Mouse (Mus musculus) lung, embryonic 15.5 days (tissue): ENCODE results near the gene Chchd3. TPM values are rescaled to one million over a fixed set of nuclear protein-coding genes. Genes with fewer than 3 reads are reported as not detected.

ENCODE experiments used
- ATAC-seq: fragments of 200-750 bp; cut with Nextera tagmentation; 2 replicates; pipeline ENCODE4 v1.8.0; 2017; ENCODE audit warnings: moderate number of reproducible peaks, borderline replicate concordance; ENCODE audit not compliant: low FRiP score, low TSS enrichment; ENCODE audit errors: extremely low read depth
- H3K27ac ChIP-seq: fragments of 300-500 bp; sonication (generic); 2 replicates; pipeline ENCODE4 v1.5.1; 2015; ENCODE audit warnings: moderate library complexity, mild to moderate bottlenecking, inconsistent platforms
- H3K27me3 ChIP-seq: fragments of 300-500 bp; sonication (generic); 2 replicates; pipeline ENCODE4 v1.6.1; 2015; ENCODE audit warnings: inconsistent platforms
- H3K36me3 ChIP-seq: fragments of 300-500 bp; sonication (generic); 2 replicates; pipeline ENCODE4 v1.6.1; 2015; ENCODE audit warnings: inconsistent platforms
- H3K4me1 ChIP-seq: fragments of 300-500 bp; sonication (generic); 2 replicates; pipeline ENCODE4 v1.6.1; 2015; ENCODE audit warnings: inconsistent platforms
- H3K4me2 ChIP-seq: fragments of 300-500 bp; sonication (generic); 2 replicates; pipeline ENCODE4 v1.6.1; 2015; ENCODE audit warnings: inconsistent platforms, mild to moderate bottlenecking, moderate library complexity
- H3K4me3 ChIP-seq: fragments of 300-500 bp; sonication (generic); 2 replicates; pipeline ENCODE4 v1.5.1; 2015; ENCODE audit warnings: mild to moderate bottlenecking, inconsistent platforms
- H3K9ac ChIP-seq: fragments of 300-500 bp; sonication (generic); 2 replicates; pipeline ENCODE4 v1.6.1; 2015; ENCODE audit warnings: inconsistent platforms
- H3K9me3 ChIP-seq: fragments of 300-500 bp; sonication (generic); 2 replicates; pipeline ENCODE4 v1.6.1; 2016; ENCODE audit warnings: inconsistent platforms
- WGBS: fragments of 180-500 bp; shearing (Covaris S2); methylation state at CpG from one replicate; pipeline ENCODE4 v1.1.7; 2015; 5-methylcytosine and 5-hydroxymethylcytosine counted together
- polyA plus RNA-seq: library from polyadenylated mRNA; unstranded; fragments of >200 nt; fragmentation: Nextera tagmentation; extraction: Ambion mirVana; gene quantifications from 2 replicates; pipeline ENCODE4 v1.2.1, GENCODE M21; 2015

The Chchd3 gene
- polyA plus RNA-seq = 101 and 103 TPM in 2 replicates

- Histone ChIP-seq H3K27ac (no peak within 1 kb of the TSS), H3K9me3 (no peaks in the 10 kb centered on the region), H3K36me3 (no peaks in the 10 kb centered on the region; the same call in 1 of the 2 replicates), H3K4me3 (peak within 1 kb of the TSS; percentile 94), H3K4me2 (peak within 1 kb of the TSS; percentile 74), H3K9ac (peak within 1 kb of the TSS; percentile 87), H3K4me1 (peaks cover 5% of the 10 kb centered on the region), H3K27me3 (no peaks in the 10 kb centered on the region)
- under 1% methylated on average over 50 of the region's 50 CpGs for WGBS
- peak; percentile 100 for ATAC-seq
Observed at GRCm38 (mm10) chr6:33059735-33060576, at the start of gene Chchd3. Gene Chchd3, minus strand, starts transcription at chr6:33060260.

- whole genome bisulfite sequencing = 69% methylated on average over 6 of the region's 6 CpGs
- Histone ChIP-seq H3K27me3 (no peaks in the 10 kb centered on the region), H3K4me2 (no peak overlapping the region), H3K27ac (no peak overlapping the region), H3K9ac (no peak overlapping the region), H3K9me3 (no peaks in the 10 kb centered on the region), H3K4me1 (no peaks in the 10 kb centered on the region), H3K36me3 (no peaks in the 10 kb centered on the region), H3K4me3 (no peak overlapping the region)
- ATAC-seq = no peak
Observed at GRCm38 (mm10) chr6:33104661-33105060, 44.6 kb upstream of the Chchd3 start.

DNA sequence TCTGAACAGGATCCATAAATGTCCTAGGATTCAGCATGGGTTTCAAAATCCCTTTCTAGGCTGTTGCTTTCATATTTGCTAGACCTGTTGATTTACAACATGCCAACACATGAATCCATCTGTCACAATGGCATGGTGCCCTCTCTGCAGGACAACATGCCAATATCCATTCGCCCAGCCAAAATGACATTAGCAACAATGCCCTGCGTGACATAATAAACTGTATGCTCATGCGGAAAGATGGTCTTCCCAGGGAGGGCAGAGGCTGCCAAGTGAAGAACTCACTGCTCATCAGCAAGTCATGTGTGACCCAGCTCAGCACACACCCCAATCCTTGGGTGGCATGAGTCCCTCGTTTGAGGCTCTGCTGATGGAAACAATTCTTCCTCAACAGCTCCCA lies 38.8 kb upstream of the Chchd3 start:
- no peak overlapping the region for H3K27ac ChIP-seq
- no peak overlapping the region for H3K4me2 ChIP-seq
- H3K9me3 ChIP-seq = no peaks in the 10 kb centered on the region
- no peaks in the 10 kb centered on the region for H3K4me1 ChIP-seq
- no peak overlapping the region for H3K9ac ChIP-seq
- no peaks in the 10 kb centered on the region for H3K27me3 ChIP-seq
- no peak overlapping the region for H3K4me3 ChIP-seq
- no peaks in the 10 kb centered on the region for H3K36me3 ChIP-seq
- no peak for ATAC-seq
- 76% methylated on average over 4 of the region's 4 CpGs for WGBS

DNA sequence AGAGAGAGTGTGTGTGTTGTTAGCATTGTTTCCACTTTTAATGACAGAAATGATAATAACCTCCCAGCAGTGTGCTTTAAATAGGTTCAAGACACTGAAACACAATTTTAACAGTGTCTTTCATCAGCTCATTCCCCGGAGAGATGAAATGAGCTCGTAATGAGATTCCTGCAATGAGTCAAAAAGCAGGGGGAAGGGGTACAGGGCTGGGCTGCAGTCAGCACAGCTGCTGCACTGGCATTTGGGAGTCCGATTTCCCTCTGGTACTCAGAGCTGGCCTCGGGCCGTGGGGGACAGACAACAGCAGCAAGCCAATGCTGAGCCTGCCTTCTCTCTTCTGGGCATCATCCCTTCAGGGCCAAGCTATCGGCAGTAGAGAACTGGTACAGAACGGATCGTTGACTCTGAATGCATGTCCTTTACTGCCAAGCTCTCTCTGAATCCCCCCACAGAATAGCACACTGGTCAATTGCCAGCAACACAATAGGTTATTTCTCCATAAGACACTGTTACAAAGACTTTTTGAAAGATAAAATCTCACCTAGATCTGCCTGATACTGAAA lies 34.7 kb upstream of the Chchd3 start:
- 80% methylated on average over 8 of the region's 8 CpGs for WGBS
- Histone ChIP-seq H3K9me3 (no peaks in the 10 kb centered on the region), H3K27me3 (no peaks in the 10 kb centered on the region), H3K4me2 (no peak overlapping the region), H3K36me3 (no peaks in the 10 kb centered on the region), H3K4me3 (no peak overlapping the region), H3K4me1 (no peaks in the 10 kb centered on the region), H3K9ac (no peak overlapping the region), H3K27ac (no peak overlapping the region)
- ATAC-seq = no peak

DNA sequence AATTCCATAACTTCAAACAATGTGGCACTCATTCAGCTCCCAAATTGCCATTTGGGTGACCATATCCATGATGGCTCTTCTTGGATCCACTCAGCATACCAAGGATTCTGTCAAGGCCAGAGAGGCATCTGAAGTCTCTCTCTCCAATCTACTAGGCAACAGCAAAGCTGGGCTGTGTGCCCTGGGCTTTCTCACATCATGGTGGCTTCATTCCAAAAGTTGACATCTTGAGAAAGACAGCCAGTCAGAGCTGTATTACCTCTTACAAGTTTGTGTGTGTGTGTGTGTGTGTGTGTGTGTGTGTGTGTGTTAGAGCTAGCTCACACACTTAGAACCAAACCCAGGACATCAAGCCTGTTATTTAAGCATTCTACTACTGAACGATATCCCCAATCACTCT lies 20.1 kb upstream of the Chchd3 start:
- Histone ChIP-seq H3K36me3 (no peaks in the 10 kb centered on the region), H3K4me2 (no peak overlapping the region), H3K4me1 (no peaks in the 10 kb centered on the region), H3K4me3 (no peak overlapping the region), H3K27me3 (no peaks in the 10 kb centered on the region), H3K9me3 (no peaks in the 10 kb centered on the region), H3K27ac (no peak overlapping the region), H3K9ac (no peak overlapping the region)
- ATAC-seq = no peak
- 71% methylated on average over 1 of the region's 1 CpGs for WGBS

- Histone ChIP-seq H3K36me3 (no peaks in the 10 kb centered on the region), H3K27ac (no peak overlapping the region), H3K4me2 (no peak overlapping the region), H3K9me3 (no peaks in the 10 kb centered on the region), H3K4me1 (no peaks in the 10 kb centered on the region), H3K4me3 (no peak overlapping the region), H3K9ac (no peak overlapping the region), H3K27me3 (no peaks in the 10 kb centered on the region)
- no peak for ATAC-seq
- WGBS = 51% methylated on average over 19 of the region's 19 CpGs
Observed at GRCm38 (mm10) chr6:33078260-33078936, 18.3 kb upstream of the Chchd3 start.

- no peaks in the 10 kb centered on the region for H3K36me3 ChIP-seq
- no peak overlapping the region for H3K4me2 ChIP-seq
- H3K27me3 ChIP-seq = no peaks in the 10 kb centered on the region
- 63% methylated on average over 4 of the region's 4 CpGs for WGBS
- H3K9me3 ChIP-seq = no peaks in the 10 kb centered on the region
- H3K4me3 ChIP-seq = no peak overlapping the region
- no peak overlapping the region for H3K9ac ChIP-seq
- H3K27ac ChIP-seq = no peak overlapping the region
- H3K4me1 ChIP-seq = no peaks in the 10 kb centered on the region
- no peak for ATAC-seq
Observed at GRCm38 (mm10) chr6:33066462-33066861, 6.4 kb upstream of the Chchd3 start.

GRCm38 (mm10) chr6:33059276-33059675 lies 784 bp downstream of the Chchd3 start:
- no peak overlapping the region for H3K27ac ChIP-seq
- peaks cover 4% of the 10 kb centered on the region; the same call in 1 of the 2 replicates for H3K36me3 ChIP-seq
- WGBS = 35% methylated on average over 7 of the region's 7 CpGs
- H3K9me3 ChIP-seq = no peaks in the 10 kb centered on the region
- no peaks in the 10 kb centered on the region for H3K27me3 ChIP-seq
- peaks cover 5% of the 10 kb centered on the region for H3K4me1 ChIP-seq
- peak overlapping the region; percentile 87 for H3K9ac ChIP-seq
- ATAC-seq = no peak
- peak overlapping the region; percentile 74 for H3K4me2 ChIP-seq
- peak overlapping the region; percentile 94 for H3K4me3 ChIP-seq

DNA sequence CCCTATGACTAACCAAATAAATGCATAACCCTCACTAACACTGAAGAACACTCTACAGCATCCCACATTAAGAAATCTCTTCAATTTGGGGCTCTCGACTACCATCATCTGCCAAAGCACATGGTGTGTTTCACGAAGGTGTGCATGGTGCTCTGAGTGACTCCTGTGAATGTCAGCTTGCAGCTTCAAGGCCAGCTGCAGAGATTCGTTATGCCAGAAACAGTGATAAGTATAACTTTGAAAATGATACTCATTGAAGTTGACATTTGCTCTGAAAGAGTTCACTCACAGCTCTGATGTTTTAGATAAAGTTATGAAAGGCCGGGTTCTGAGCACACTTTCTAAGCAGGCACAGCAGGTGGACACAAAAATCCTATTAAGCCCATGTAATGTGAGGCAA lies 3.7 kb downstream of the Chchd3 start:
- H3K4me2 ChIP-seq = no peak overlapping the region
- no peaks in the 10 kb centered on the region for H3K27me3 ChIP-seq
- H3K4me3 ChIP-seq = no peak overlapping the region
- H3K9me3 ChIP-seq = no peaks in the 10 kb centered on the region
- H3K4me1 ChIP-seq = peaks cover 13% of the 10 kb centered on the region
- no peak overlapping the region for H3K27ac ChIP-seq
- H3K9ac ChIP-seq = no peak overlapping the region
- ATAC-seq = no peak
- 79% methylated on average over 4 of the region's 4 CpGs for WGBS
- peaks cover 4% of the 10 kb centered on the region; the same call in 1 of the 2 replicates for H3K36me3 ChIP-seq

DNA sequence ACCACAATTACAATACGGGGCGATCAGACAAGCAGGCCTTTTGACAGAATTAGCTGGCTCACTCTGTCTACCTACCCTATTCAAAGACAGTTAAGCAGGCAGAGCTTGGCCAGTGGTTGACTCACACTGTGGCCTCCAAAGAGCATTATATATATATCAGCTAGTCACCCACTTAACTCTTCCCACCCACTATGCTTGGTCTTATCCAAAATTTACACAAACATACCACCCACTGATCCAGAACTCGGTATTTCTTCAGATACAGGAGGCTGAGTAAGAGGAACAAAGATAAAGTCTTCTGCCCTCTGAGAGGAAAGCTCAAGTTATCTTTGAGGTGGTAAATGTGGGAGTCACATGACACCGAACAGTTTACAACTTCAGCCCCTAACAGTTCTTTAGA lies 4.4 kb downstream of the Chchd3 start:
- H3K4me2 ChIP-seq = no peak overlapping the region
- peaks cover 15% of the 10 kb centered on the region for H3K4me1 ChIP-seq
- peaks cover 4% of the 10 kb centered on the region; the same call in 1 of the 2 replicates for H3K36me3 ChIP-seq
- H3K9me3 ChIP-seq = no peaks in the 10 kb centered on the region
- H3K4me3 ChIP-seq = no peak overlapping the region
- no peak overlapping the region for H3K27ac ChIP-seq
- WGBS = 76% methylated on average over 4 of the region's 4 CpGs
- ATAC-seq = no peak
- no peak overlapping the region for H3K9ac ChIP-seq
- no peaks in the 10 kb centered on the region for H3K27me3 ChIP-seq

DNA sequence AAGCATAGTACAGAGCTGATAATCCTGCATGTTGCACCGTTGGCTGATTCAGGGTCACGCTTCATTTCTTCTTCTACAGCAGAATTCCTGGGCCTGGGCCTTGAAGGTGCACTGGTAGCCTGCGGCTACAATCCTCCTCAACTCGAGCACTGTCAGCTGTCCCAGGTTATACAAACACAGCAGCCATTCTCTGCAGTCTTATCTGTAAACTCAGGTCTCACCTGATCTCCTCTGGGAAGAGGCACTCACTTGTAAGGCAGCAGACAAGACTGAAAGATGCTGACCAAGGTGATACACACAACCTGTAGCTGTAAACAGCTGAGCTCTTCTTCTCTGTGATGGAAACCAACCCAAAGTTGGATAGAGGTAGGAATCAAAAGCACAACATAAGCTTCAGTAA lies 5.1 kb downstream of the Chchd3 start:
- no peak for ATAC-seq
- Histone ChIP-seq H3K4me3 (no peak overlapping the region), H3K4me1 (peaks cover 15% of the 10 kb centered on the region), H3K9me3 (no peaks in the 10 kb centered on the region), H3K9ac (no peak overlapping the region), H3K27ac (no peak overlapping the region), H3K27me3 (no peaks in the 10 kb centered on the region), H3K36me3 (peaks cover 4% of the 10 kb centered on the region; the same call in 1 of the 2 replicates), H3K4me2 (no peak overlapping the region)
- WGBS = 80% methylated on average over 4 of the region's 4 CpGs

DNA sequence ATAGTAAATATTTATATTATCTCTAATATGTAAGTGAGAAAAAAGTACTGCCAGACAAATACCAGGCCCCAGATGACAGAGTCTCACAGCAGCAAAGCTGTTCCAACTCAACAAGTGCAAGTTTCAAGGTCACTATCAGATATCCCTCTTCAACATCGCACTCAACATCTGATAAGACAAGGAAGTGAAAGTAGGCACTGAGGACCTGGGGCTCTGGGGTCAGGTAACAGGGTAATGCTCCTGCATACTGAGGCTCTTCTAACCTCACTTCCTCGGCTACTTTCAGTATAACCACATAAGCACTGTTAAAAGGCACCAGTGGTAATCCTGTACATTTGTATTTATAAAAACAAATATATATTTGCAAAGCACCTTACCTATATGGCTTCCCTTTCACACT lies 8.4 kb downstream of the Chchd3 start:
- Histone ChIP-seq H3K4me2 (no peak overlapping the region), H3K4me1 (peaks cover 11% of the 10 kb centered on the region; the same call in 1 of the 2 replicates), H3K4me3 (no peak overlapping the region), H3K27ac (no peak overlapping the region), H3K9ac (no peak overlapping the region), H3K36me3 (peaks cover 13% of the 10 kb centered on the region; the same call in 1 of the 2 replicates), H3K9me3 (no peaks in the 10 kb centered on the region), H3K27me3 (no peaks in the 10 kb centered on the region)
- no peak for ATAC-seq
- WGBS = 9% methylated on average over 2 of the region's 2 CpGs
